Mouse (Mus musculus): ENCODE data around the gene Rrp7a.
A peak's percentile ranks its signal among the peaks of the same experiment; 100 is the strongest.

The Rrp7a gene

GRCm38 (mm10) chr15:83126582-83126981, 4.0 kb upstream of the Rrp7a start:
- TF ChIP-seq NANOG (IDR thresholded peaks at IDR 0.05; ENCODE audit: borderline replicate concordance, low read length): no peak
- no peak for TF ChIP-seq CTCF (conservative IDR thresholded peaks at IDR 0.05; ENCODE audit: low read length)
- TF ChIP-seq POU5F1 (IDR thresholded peaks at IDR 0.05; ENCODE audit: borderline replicate concordance, low read length): no peak
- H3K4me3 ChIP-seq (replicated peaks; ENCODE audit: low read length): no peak overlapping the region
- peaks cover 14% of the 10 kb centered on the region for H3K4me1 ChIP-seq (replicated peaks; ENCODE audit: low read depth, low read length)
- peaks cover 71% of the 10 kb centered on the region for H3K36me3 ChIP-seq (ENCODE audit: insufficient read depth, low read length)
- H3K9me3 ChIP-seq (ENCODE audit: low read length): no peaks in the 10 kb centered on the region
- H3K27me3 ChIP-seq (ENCODE audit: insufficient read depth, low read length): no peaks in the 10 kb centered on the region

- TF ChIP-seq CTCF (conservative IDR thresholded peaks at IDR 0.05; ENCODE audit: low read length): no peak
- no peak for TF ChIP-seq NANOG (IDR thresholded peaks at IDR 0.05; ENCODE audit: borderline replicate concordance, low read length)
- no peak for TF ChIP-seq POU5F1 (IDR thresholded peaks at IDR 0.05; ENCODE audit: borderline replicate concordance, low read length)
Observed at GRCm38 (mm10) chr15:83124625-83125024, 2.0 kb upstream of the Rrp7a start.

GRCm38 (mm10) chr15:83121709-83122565, 664 bp downstream of the Rrp7a start:
- no peaks in the 10 kb centered on the region for H3K27me3 ChIP-seq (ENCODE audit: insufficient read depth, low read length)
- peaks cover 45% of the 10 kb centered on the region for H3K4me1 ChIP-seq (replicated peaks; ENCODE audit: low read depth, low read length)
- H3K36me3 ChIP-seq (ENCODE audit: insufficient read depth, low read length): peaks cover 69% of the 10 kb centered on the region
- TF ChIP-seq NANOG (IDR thresholded peaks at IDR 0.05; ENCODE audit: borderline replicate concordance, low read length): no peak
- no peaks in the 10 kb centered on the region for H3K9me3 ChIP-seq (ENCODE audit: low read length)
- H3K4me3 ChIP-seq (replicated peaks; ENCODE audit: low read length): peak overlapping the region; percentile 100

More at GRCm38 (mm10) chr15:83124625-83125024, 2.0 kb upstream of the Rrp7a start:
- Histone ChIP-seq H3K9me3 (ENCODE audit: low read length) (no peaks in the 10 kb centered on the region), H3K27me3 (ENCODE audit: insufficient read depth, low read length) (no peaks in the 10 kb centered on the region), H3K36me3 (ENCODE audit: insufficient read depth, low read length) (peaks cover 69% of the 10 kb centered on the region), H3K4me1 (replicated peaks; ENCODE audit: low read depth, low read length) (peaks cover 19% of the 10 kb centered on the region), H3K4me3 (replicated peaks; ENCODE audit: low read length) (no peak overlapping the region)

GRCm38 (mm10) chr15:83118360-83118759, 4.2 kb downstream of the Rrp7a start:
- no peaks in the 10 kb centered on the region for H3K27me3 ChIP-seq (ENCODE audit: insufficient read depth, low read length)
- H3K9me3 ChIP-seq (ENCODE audit: low read length): peaks cover 4% of the 10 kb centered on the region; the same call in 1 of the 2 replicates
- H3K36me3 ChIP-seq (ENCODE audit: insufficient read depth, low read length): peaks cover 73% of the 10 kb centered on the region
- TF ChIP-seq CTCF (conservative IDR thresholded peaks at IDR 0.05; ENCODE audit: low read length) (no peak), NANOG (IDR thresholded peaks at IDR 0.05; ENCODE audit: borderline replicate concordance, low read length) (no peak), POU5F1 (IDR thresholded peaks at IDR 0.05; ENCODE audit: borderline replicate concordance, low read length) (no peak)
- peaks cover 66% of the 10 kb centered on the region for H3K4me1 ChIP-seq (replicated peaks; ENCODE audit: low read depth, low read length)
- H3K4me3 ChIP-seq (replicated peaks; ENCODE audit: low read length): no peak overlapping the region

- Histone ChIP-seq H3K27me3 (ENCODE audit: insufficient read depth, low read length) (no peaks in the 10 kb centered on the region), H3K9me3 (ENCODE audit: low read length) (peaks cover 36% of the 10 kb centered on the region), H3K4me3 (replicated peaks; ENCODE audit: low read length) (peak overlapping the region; percentile 4; the same call in 1 of the 2 replicates), H3K36me3 (ENCODE audit: insufficient read depth, low read length) (peaks cover 71% of the 10 kb centered on the region), H3K4me1 (replicated peaks; ENCODE audit: low read depth, low read length) (peaks cover 54% of the 10 kb centered on the region)
- TF ChIP-seq NANOG (IDR thresholded peaks at IDR 0.05; ENCODE audit: borderline replicate concordance, low read length) (no peak), POU5F1 (IDR thresholded peaks at IDR 0.05; ENCODE audit: borderline replicate concordance, low read length) (no peak), CTCF (conservative IDR thresholded peaks at IDR 0.05; ENCODE audit: low read length) (no peak)
Observed at GRCm38 (mm10) chr15:83115071-83115470, 7.5 kb downstream of the Rrp7a start.

- no peak overlapping the region for H3K4me3 ChIP-seq (replicated peaks; ENCODE audit: low read length)
- TF ChIP-seq NANOG (IDR thresholded peaks at IDR 0.05; ENCODE audit: borderline replicate concordance, low read length) (no peak), CTCF (conservative IDR thresholded peaks at IDR 0.05; ENCODE audit: low read length) (no peak), POU5F1 (IDR thresholded peaks at IDR 0.05; ENCODE audit: borderline replicate concordance, low read length) (no peak)
- H3K36me3 ChIP-seq (ENCODE audit: insufficient read depth, low read length): peaks cover 64% of the 10 kb centered on the region
- H3K9me3 ChIP-seq (ENCODE audit: low read length): peaks cover 45% of the 10 kb centered on the region
- H3K4me1 ChIP-seq (replicated peaks; ENCODE audit: low read depth, low read length): peaks cover 45% of the 10 kb centered on the region
- H3K27me3 ChIP-seq (ENCODE audit: insufficient read depth, low read length): no peaks in the 10 kb centered on the region
Observed at GRCm38 (mm10) chr15:83114106-83114505, 8.5 kb downstream of the Rrp7a start.

- TF ChIP-seq NANOG (IDR thresholded peaks at IDR 0.05; ENCODE audit: borderline replicate concordance, low read length): no peak
- no peak for TF ChIP-seq POU5F1 (IDR thresholded peaks at IDR 0.05; ENCODE audit: borderline replicate concordance, low read length)
- TF ChIP-seq CTCF (conservative IDR thresholded peaks at IDR 0.05; ENCODE audit: low read length): no peak
- Histone ChIP-seq H3K9me3 (ENCODE audit: low read length) (peaks cover 45% of the 10 kb centered on the region), H3K4me1 (replicated peaks; ENCODE audit: low read depth, low read length) (peaks cover 35% of the 10 kb centered on the region), H3K36me3 (ENCODE audit: insufficient read depth, low read length) (peaks cover 52% of the 10 kb centered on the region), H3K4me3 (replicated peaks; ENCODE audit: low read length) (no peak overlapping the region), H3K27me3 (ENCODE audit: insufficient read depth, low read length) (no peaks in the 10 kb centered on the region)
Observed at GRCm38 (mm10) chr15:83112898-83113297, 9.7 kb downstream of the Rrp7a start.

- no peak for TF ChIP-seq NANOG (IDR thresholded peaks at IDR 0.05; ENCODE audit: borderline replicate concordance, low read length)
- no peak for TF ChIP-seq POU5F1 (IDR thresholded peaks at IDR 0.05; ENCODE audit: borderline replicate concordance, low read length)
- TF ChIP-seq CTCF (conservative IDR thresholded peaks at IDR 0.05; ENCODE audit: low read length): no peak
- Histone ChIP-seq H3K4me3 (replicated peaks; ENCODE audit: low read length) (no peak overlapping the region; the same call in 1 of the 2 replicates), H3K4me1 (replicated peaks; ENCODE audit: low read depth, low read length) (peaks cover 35% of the 10 kb centered on the region), H3K27me3 (ENCODE audit: insufficient read depth, low read length) (no peaks in the 10 kb centered on the region), H3K36me3 (ENCODE audit: insufficient read depth, low read length) (peaks cover 42% of the 10 kb centered on the region), H3K9me3 (ENCODE audit: low read length) (peaks cover 45% of the 10 kb centered on the region)
Observed at GRCm38 (mm10) chr15:83111874-83112273, 10.7 kb downstream of the Rrp7a start.

Measured in E14TG2a.4 (cell line).